Mouse (Mus musculus) gastrocnemius, adult 8-10 months (tissue): ENCODE measurements at regions not wholly inside any gene's neighbourhood (a gene's known extent, or its start where the extent isn't known, plus 50 kb on each side); places are given as distances from the start of the nearest gene placed in this dataset.
"Not testable (repeated sequence)": the region's sequence is repeated elsewhere in the genome, so short reads cannot be mapped to it uniquely, and the experiment has no call there.

ENCODE experiments used
- DNase-seq, 2 experiments: peaks; one replicate each; pipeline ENCODE4 v3.0.0; 2022; ENCODE audit warnings: low spot score in 2 of 2

DNA sequence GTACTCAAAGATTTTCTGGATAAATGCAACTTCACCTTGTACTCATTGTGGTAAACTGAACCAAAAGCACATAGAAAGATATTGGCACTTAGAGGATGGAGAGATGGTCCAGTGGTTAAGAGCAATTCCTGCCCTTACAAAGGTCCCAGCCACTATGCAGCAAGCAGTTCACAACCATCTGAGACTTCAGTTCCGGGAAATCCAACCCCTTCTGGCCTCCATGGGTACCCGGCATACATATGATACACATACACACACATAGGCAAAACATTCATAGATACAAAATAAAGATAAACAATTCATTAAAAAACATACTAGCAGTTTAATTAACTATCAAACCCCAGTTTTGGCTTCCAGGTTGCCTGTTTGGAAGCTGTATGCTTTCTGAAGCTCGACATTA is 189.5 kb upstream of the Tmem45b start:
- DNase-seq = no peak

DNA sequence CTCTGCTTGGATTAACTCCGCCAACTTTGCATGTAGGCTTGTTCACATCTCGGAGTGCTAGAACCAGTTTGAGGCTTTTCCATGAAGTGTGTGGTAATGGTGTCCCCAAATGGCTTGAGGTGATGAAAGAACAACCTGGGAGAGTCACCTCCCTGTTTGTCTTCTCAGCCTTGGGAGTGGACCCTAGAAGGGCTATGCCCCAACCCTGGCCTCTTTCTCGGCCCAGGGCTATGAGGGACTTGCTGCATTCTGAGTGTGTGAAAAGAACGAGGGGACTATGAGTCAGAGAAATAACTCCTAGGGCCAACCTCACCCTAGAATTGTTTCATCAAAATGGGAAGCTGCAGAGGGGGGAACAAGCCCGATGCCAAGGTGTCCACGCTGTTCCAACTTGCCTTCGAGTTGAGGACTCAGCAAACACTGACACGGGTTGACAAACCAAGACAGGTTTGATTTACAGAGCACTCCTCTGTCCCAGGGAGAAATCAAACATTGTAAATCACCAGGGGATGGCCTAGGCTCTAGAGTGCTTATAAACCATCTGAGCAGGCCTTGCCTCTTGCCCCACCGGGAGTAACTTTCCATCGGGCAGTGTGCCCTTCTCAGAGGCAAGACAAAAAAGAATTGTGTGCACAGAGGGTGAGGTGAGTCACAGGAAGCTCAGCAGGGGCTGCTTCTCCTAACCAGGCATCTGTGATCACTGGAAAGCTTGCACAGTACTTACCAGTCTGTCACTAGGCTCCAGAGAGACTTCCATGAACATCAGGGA is 186.3 kb upstream of the Tmem45b start:
- DNase-seq = no peak

DNA sequence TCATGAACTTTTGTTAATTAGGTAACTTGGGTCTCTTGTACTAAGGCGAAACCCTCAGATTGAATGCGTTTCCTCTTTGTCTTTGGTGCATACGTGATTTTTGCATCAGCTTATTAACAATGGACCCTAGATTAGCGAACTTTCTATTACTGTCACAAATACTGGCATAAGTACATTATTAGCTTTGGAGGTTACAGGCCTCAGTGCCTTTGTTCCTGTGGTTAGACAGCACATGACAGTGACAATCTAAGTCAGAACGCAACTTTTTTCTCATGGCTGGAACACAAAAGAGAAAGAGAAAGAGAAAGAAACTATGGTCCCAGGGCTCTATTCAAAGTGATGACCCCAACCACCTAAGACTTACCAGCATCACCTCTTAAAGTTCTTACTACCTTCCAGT is 184.8 kb upstream of the Tmem45b start:
- no peak for DNase-seq

DNA sequence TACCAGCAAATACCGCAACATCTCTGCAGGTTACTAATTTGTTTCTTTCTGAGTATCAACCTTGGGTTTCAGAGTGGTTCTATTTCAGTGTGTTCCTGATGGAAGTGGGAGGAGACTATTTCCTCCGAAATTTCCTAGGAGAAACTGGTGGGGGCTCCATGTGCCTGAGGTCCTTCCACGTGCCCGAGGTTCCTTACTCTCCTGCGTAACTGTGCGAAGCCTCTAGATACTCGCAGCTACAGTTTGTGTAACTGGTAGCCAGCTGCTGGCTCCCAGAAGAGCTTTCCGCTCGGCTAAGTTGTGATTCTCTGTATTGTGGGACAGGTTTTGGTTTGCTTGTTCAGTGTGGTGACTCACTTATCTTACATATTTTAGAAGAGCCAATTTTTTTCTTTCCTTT is 184.3 kb upstream of the Tmem45b start:
- DNase-seq = no peak

DNA sequence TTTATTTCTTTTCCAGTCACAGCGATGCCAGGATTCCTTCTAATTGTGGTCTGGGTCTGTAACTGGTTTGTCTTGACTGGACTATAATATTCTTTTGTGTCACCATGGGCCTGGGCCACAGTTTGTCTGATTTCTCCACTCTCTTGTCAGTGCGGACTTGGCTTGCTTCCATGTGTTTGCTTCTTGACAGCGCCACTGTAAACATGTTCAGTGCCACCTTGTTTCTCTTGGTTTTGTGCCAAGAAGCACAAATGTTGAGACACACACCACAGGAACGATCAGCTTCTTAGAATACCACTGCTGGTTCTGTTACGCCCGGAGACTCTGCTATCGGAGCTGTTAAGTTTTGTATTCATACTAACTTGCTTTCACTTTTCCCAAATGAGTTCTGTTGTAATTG is 180.9 kb upstream of the Tmem45b start:
- DNase-seq = no peak

DNA sequence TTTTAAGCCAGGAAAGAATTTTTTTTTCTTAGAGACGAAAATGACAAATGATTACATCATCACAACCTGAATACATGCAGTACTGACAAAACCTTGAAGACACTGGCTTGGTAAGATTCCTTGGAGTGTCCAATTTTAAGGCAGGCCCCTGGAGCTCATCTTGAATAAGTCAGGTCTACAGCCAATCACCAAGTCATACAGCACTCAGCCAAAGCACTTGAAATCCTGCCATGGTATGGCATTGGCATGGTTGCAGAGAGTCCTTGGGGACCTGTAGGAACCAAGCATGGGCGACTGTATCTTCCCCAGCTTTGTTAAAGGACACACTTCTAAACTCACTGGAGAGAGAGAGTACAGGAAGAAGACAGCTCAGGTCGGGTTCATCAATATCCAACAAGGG is 179.8 kb upstream of the Tmem45b start:
- DNase-seq = no peak

DNA sequence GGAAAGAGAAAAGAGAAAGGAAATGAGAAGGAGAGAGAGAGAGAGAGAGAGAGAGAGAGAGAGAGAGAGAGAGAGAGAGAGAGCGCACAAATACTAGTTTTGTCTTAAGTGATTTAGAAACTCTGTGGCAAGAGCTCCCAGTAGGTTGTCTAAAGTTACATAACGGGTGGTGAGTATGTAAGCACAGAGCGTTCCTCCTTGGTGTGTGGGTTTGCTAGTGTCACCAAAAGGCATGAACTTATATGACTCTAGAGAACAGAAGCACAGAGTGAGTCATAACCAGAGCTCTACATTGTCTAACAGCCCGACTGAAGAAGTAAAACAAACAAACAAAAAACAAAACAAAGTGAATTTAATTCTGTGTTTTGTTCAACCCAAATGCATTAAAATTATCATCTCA is 177.9 kb upstream of the Tmem45b start:
- DNase-seq = no peak

DNA sequence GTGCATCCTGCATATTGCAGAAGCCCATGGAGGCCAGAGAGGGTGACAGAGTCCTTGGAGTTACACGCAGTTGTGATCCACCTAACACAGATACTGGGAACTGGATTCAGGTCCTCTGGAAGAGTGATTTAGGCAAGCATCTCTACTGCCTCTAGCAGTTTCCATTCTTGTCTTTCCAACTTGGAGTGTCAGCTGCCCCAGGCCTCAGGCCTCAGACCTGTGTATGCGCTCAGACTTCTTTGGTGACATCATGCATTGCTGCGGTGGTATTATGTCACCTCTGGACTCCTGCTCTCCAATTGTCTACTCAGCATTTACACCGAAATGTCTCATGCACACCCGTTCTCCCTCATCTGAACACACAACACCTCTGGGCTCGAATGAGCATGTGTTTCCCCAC is 164.0 kb upstream of the Tmem45b start:
- DNase-seq = no peak

DNA sequence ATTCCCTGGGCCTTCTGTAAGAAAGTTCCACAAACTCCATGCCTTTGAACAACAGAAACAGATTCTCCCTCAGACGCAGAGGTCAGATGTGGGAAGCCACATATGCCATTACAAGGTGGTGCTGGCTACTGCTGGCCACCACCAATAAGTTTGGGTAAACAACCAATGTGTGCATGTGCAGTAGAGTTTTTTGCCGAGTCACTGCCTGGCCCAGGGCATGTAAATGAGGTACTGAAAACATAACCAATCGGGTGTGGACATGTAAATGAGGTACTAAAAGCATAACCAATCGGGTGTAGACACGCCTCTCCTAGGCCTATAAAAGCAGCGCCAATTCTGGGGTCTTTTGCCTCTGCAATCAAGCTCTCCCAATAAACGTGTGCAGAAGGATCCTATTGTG is 157.3 kb upstream of the Tmem45b start:
- DNase-seq = not testable (repeated sequence)

DNA sequence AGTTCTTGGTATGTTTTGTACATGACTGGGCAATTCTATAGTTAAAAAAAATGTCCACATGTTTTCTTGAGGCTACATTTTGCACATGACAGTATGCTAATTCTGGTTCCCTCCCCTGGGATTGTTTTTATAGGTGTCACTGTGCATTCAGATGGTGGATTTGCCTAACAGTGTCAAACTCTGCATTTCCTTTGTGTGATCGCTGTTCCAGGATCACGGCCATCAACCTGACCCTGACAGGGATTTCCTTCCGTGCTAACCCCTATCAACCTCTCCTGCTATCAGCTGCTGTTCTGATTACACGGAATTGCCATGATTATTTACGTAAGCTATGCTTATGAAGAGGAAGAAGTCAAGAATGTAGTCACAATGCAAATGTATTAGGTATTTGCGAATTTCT is 155.1 kb upstream of the Tmem45b start:
- DNase-seq = no peak

DNA sequence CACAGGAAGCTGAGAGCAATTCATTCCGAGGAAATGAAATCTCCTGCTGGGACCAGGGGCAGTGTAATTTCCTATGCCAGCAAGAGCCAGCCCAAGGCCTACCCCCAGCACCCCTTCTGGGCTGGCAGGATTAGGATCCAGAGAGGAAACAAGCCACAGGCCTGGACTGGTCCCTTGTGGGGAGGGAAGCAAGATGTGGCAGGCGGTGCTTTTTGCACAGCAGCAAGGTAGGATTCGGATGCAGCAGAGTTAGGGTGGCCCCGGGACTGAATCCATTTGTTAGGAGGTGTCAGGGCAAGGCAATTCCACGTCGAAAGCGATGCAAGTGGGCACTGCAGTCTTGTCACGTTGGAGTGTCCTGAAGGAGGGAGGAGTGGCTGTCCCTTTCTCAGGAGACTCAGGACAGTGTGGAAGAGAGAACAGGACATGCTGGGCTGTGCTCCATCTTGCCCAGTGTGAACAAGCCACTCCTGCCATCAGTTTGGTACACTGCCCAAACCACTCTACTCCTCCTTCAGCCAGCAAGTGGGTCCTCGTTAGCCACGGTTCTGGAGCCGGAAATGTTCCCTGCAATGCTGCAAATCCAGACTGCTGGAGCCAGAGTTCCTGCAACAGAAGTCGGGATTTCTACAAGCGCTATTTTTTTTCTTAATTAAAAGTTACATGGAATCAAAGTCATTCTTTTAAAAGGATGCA is 150.1 kb upstream of the Tmem45b start:
- DNase-seq = no peak

DNA sequence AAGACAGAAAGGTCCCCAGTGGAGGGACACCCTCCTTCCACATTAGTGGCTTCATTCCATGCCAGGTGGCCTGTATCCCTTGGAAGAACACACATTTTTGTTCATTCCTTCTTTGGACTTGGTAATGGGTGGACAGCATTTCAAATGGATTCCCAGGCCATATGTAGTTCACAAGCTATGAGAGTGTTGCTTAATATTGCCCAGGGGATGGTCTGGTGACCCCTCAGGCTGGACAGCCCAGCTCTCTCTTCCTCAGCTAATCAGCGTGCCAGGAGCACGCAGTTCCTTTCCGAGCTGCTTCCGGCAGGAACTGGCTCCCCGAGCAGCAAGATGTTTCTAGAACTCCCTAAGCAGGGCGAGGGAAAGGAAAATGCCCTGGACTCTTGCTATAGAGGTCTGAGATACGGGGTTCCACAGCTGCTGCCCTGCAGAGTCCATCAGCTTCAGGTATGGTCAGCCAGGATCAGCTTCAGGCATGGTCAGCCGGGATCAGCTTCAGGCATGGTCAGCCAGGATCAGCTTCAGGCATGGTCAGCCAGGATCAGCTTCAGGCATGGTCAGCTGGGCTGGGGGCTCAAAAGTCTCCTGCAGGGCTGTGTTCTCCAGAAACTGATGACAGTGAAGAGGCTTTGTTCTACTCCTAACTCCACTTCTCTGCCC is 146.9 kb upstream of the Tmem45b start:
- no peak for DNase-seq

DNA sequence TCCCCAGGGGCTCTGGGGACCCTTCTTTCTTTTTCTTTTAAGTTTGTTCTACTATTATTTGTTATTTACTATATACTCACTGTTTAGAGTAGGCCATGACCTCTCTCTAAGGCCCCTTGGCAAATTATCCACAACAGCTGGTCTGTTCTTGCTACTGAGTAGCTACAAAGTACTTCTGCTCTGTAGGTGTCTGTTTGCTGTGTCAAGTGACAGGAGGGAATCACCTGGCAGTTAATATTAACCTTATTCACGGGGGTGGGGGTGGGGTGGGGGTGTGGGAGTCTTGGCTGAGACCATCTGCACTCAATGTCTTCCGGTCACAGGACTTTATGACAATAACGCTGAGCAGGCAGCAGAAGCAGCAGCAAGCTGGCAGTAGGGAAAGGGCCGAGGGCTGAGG is 146.4 kb upstream of the Tmem45b start:
- DNase-seq = no peak

DNA sequence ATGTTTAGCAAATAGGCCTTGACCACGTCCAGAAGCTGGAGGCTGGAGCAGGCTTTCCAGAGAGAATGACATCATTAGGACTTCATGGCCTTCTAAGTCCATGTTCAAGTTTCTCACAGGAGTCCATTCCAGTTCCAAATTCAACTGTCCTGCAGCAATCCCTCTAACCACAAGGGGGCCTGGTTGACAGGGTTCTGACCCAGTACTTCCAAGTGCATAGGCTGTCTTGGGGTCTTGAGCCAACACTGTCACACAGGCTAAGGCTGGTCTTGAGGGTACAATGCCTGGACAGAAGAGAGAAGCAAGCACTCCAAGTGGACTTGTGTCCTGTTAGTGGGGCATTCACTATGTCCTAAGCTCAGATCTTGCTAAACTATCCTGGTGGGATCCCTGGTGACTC is 145.9 kb upstream of the Tmem45b start:
- DNase-seq = no peak

DNA sequence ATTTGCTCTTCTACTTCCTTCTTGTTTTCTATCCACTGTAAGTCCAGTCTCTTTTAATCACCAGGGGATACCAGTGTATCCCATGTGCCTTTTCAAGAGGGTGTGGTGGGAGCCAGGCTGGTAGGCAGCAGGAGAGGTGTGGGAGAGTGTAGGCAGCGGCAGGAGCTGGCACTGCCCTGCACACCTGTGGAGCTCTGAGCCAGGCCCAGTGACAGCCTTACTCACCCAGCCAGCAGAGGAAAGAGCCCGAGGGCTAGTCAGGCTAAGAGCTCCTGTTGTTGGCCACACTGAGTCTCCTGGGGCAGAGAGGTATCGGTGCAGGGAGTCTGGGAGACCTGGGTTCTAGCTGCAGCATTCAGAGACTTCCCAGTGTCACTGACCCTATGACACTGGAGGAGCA is 145.5 kb upstream of the Tmem45b start:
- DNase-seq = no peak

DNA sequence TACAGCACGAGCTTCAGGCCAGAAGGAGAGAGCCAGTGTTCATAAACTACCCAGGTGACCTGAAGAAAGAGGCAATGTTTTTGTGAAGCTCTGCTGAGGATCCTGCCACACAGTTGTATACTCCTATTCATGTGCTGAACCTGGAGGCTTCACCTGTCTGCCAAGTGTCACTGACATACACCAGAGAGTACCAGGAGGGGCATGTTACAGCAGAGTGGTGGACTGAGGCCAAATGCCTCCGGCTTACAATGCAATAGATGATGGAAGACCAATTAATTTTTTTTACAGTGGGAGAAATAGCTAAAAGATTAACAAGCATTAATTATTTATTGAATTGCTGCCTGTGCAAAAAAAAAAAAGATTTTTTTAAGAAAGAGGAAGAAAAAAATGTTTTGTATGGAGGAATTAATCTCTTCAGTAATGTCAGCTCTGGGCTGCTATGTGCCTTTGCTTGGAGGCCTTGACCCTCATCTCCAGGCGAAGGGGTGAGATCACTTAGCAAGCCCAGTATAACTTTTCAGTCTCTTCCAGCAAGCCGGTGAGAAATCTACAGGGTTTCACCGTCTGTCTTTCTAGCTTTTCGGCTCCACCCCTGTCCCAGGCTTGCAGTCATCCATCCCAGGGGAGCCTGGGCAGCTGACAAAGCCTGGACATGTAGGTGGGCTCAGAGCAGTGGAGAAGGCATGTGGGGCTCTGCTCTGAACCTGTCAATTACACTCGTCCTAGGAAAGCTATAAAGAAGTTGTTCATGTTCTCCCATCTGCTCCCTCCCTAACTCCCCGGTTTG is 144.0 kb upstream of the Tmem45b start:
- no peak for DNase-seq

DNA sequence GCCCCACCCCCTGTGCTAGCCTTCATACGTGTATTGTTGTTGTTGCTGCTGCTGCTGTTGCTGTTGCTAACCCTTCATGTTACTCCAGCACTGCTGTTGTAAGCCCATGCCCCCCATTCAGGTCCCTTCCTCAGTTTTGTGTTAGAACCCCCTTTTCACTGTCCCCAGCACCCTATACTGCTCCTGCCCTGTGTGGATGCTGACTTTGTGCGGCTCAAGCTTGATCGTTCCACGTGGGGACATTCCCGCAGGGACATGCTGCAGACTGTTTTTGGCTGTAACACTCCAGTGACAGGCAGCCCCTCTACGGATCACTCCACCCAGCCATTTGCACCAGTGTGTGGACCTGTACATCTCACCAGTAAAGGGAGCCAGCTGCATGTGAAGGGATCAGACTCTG is 142.7 kb upstream of the Tmem45b start:
- DNase-seq = no peak

DNA sequence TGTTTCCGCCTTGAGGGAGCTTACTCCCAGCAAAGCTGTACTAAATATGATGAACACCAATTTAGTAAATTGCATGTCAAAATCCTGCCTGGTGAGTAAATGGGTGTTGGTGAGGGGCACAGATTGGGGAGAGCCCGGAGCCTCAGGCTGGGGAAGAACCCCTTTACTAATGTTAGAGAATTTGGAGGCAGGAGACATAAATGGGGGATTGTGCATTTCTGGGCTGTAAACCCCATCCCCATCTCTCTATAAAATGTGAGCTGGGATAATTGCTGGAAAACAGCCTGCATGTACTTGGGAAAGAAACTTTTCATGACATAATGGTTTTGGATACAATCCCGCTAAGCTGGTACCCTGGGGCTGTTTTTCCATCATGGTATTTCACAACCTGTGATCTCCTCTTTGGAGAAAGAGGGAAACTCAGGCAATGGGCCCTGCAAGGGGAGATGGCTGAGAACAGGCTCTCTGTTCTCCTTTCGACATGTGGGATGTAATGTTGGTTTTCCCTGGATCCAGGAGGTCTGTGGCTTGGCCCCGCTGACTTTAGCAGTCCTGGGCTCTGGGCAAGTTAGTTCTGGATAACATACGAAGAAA is 140.3 kb upstream of the Tmem45b start:
- DNase-seq = no peak

DNA sequence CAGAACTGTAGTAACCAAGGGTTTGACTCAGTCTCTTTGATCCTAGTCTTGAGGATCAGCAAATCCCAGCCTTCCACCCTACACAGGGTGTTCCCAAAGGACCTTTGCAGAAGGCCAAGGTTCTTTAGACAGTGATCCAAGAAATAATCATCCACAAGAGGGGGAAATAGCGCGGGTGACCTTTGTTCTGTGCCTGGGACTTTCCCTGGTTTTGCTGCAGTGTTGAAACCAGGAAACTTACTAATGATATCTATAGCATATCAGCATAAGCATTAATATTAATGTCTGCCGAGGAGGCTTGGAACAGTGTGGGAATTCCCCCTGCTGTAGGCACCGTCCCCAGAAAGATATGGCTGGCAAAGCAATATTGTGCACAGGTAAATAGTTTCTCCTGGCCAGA is 138.4 kb upstream of the Tmem45b start:
- DNase-seq = no peak

DNA sequence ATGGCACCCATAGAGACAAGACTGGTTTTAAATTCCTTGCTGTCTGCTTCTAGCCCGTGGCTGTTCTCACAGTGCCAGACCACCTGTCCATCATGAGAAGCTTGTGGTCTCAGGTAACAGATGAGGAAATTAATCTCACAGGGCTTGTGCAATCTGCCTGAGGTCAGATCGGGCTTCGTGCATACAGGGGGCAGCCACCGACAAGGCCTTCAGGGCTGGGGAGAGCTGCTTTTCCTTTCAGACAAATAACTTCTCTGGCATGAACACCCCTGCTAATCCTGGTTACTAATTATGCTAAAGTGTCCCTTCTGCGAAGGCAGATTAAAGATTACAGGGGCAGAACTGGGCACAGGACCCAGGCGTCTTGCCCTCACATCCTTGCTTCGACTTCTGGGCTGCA is 130.8 kb upstream of the Tmem45b start:
- peak; percentile 50 to 65 for DNase-seq

DNA sequence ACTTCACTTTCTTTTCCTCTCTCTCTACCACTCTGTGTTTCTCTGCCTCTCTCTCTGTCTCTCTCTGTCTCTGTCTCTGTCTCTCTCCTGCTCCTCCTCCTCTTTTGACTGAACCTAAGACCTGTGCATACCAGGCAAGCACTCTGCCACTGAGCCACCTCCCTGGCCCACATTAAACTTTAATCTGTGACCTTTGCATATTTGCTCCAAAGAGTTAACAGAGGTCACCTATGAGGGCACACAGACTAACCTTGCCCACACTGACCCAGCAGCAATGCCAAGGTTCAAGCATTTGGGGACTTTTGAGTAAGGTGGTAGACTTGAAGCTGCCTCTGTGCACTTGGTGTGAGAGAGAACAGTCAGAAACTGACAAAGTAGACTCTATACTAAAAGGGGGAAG is 123.4 kb upstream of the Tmem45b start:
- no peak for DNase-seq

DNA sequence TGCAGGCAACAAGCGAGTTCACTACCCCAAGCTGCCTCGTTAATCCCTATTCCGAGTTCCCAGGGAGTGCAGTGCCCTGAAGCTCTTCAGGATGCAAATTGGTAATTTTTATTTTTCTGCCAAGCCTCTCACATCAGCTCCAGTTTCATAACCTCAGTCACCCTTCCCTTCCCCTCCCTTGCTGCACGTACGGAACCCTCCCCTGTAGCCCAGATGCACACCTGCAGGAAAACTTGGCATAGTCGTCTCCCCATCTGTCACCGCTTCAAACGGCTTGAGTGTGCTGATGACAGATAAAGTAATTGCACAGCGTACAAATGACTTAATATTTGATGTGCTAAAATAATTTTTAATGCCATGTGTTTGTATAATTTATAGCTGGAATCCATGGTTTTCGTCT is 119.7 kb upstream of the Tmem45b start:
- no peak for DNase-seq
